Mouse (Mus musculus): ENCODE measurements around the gene Rpl7l1. TPM values are rescaled to one million over a fixed set of nuclear protein-coding genes. Genes with fewer than 3 reads are reported as not detected.

Rpl7l1 gene
- polyA plus RNA-seq, 1 experiment: 27.0 TPM

GRCm38 (mm10) chr17:46736160-46736559 lies 46.3 kb downstream of the Rpl7l1 start:
- DNase-seq (ENCODE audit: low read depth): no peak

GRCm38 (mm10) chr17:46735287-46735686 lies 47.2 kb downstream of the Rpl7l1 start:
- no peak for DNase-seq (ENCODE audit: low read depth)

DNA sequence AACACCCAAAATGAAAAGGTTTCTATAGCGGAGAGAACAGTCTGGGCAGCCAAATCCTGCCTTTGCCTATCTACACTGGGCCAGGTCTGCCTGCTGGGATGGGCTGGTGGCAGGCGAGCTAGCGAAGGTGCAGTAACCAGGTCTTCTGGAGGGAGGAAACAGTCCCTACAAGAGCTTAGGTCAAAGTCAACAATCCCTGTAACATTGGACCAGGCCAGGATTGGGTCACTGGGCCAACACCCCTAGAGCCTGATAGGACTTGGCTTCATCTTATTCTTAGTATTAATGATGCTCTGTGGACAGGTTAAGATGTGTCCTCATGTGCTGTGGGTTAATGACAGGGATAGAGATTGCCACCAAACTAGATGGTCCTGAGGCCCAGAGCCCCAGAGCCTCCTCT lies 48.4 kb downstream of the Rpl7l1 start:
- DNase-seq (ENCODE audit: low read depth): no peak

GRCm38 (mm10) chr17:46728904-46729318 lies 53.6 kb downstream of the Rpl7l1 start, which contains the start of gene Gnmt:
Gene Gnmt (minus strand): TSS chr17:46729168.
- DNase-seq (ENCODE audit: low read depth): no peak

DNA sequence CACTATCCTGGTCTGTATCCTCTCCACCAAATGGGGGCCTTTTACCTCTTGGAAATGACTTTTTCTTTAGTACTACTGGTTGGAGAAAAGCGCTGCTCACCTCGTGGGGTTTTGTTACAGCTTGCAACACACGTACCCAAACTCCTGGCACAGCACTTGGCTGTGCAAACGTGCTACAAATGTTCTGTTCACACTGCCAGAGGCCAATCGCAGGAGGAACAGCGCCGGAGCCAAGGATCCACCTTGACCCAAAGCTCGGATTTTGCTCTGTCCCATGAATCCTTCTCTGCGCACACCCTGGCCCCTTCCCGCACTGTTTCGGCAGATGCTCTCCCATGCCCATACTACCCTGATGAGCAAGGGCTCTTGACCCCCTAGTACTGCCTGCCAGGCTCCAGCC lies 54.0 kb downstream of the Rpl7l1 start:
- DNase-seq (ENCODE audit: low read depth): no peak

GRCm38 (mm10) chr17:46728021-46728420 lies 54.5 kb downstream of the Rpl7l1 start:
- no peak for DNase-seq (ENCODE audit: low read depth)

DNA sequence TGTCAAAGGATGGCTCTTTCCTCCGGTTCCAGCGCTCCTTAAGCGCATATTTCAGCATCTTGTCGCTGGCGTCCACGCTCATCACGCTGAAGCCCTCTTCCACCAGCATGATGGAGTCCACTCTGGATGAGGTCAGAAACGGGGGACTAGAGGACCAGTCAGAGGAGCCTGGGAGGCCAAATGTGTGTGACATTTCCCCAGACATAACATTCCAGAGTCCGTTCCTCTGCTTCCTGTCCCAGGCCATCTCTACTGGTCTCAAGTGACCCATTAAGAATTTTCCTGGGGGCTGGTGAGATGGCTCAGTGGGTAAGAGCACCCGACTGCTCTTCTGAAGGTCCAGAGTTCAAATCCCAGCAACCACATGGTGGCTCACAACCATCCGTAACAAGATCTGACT lies 55.2 kb downstream of the Rpl7l1 start:
- no peak for DNase-seq (ENCODE audit: low read depth)

DNA sequence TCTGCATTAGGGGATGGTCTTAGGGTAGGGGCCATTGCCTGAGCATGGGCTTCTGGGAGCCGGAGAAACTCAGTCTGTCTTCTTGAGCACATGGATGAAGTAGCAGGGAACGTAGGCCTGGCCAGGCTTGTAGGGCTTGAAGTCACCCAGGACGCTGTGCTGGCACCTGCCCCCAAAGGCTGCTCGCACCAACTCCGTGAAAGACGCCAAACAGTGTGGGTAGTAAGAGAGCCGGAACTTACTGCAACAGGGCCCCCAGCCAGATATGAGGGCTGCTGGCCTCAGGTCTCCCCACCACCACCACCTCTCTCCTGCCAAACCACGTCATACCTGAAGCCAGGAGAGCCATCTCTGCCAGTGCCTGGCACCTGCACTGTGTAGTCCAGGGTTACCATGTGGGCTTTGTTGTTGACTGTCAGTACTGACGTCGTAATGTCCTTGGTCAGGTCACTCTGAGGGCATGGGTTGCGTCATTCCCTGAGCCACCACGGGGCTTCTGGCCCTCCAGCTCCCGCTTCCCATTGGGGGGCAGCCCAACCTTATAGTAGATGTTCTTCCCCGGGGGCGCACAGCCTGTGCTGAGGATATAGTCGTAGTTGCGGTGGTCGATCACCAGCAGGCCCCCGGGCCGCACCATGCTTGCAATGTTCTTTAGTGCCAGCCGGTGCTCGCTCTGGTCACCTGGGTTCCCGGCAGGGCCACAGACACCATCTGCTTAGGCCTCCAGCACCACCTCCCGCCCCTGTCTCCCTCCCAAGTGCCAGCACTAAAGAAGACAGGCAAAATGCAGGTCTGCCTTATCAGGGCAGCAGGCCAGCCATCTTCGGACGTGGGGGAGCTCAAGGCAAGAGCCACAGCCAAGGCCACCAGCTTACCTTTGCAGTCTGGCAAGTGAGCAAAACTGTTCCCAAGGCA lies 56.5 kb downstream of the Rpl7l1 start:
- no peak for DNase-seq (ENCODE audit: low read depth)

- DNase-seq (ENCODE audit: low read depth): no peak
Measured at GRCm38 (mm10) chr17:46725273-46725672, 57.2 kb downstream of the Rpl7l1 start.

- no peak for DNase-seq (ENCODE audit: low read depth)
Measured at GRCm38 (mm10) chr17:46724477-46725084, 57.9 kb downstream of the Rpl7l1 start.

Other genes starting within 250 kb of the Rpl7l1 start
- gene Cul9, start 236.3 kb downstream of the Rpl7l1 start, polyA plus RNA-seq (2012; rRNA removed): 29.7 and 30.8 TPM in 2 replicates
- gene Srf, start 226.5 kb downstream of the Rpl7l1 start, polyA plus RNA-seq (2012; rRNA removed): 96.7 and 114 TPM in 2 replicates
- gene Ptk7, start 153.2 kb downstream of the Rpl7l1 start, polyA plus RNA-seq (2012; rRNA removed): 15.7 and 22.4 TPM in 2 replicates
- 20.2 and 20.7 TPM in 2 replicates for gene Klc4, start 136.7 kb downstream of the Rpl7l1 start, polyA plus RNA-seq (2012; rRNA removed)
- gene Mrpl2, start 136.4 kb downstream of the Rpl7l1 start, polyA plus RNA-seq (2012; rRNA removed): 60.3 and 67.8 TPM in 2 replicates
- gene Cul7, start 132.3 kb downstream of the Rpl7l1 start, polyA plus RNA-seq (2012; rRNA removed): 42.4 and 51.2 TPM in 2 replicates
- 32.6 and 33.5 TPM in 2 replicates for gene Rrp36, start 108.3 kb downstream of the Rpl7l1 start, polyA plus RNA-seq (2012; rRNA removed)
- 82.6 and 97.0 TPM in 2 replicates for gene Mea1, start 103.9 kb downstream of the Rpl7l1 start, polyA plus RNA-seq (2012; rRNA removed)
- gene Klhdc3, start 101.8 kb downstream of the Rpl7l1 start, polyA plus RNA-seq (2012; rRNA removed): 82.4 and 83.9 TPM in 2 replicates
- 44.3 and 44.5 TPM in 2 replicates for gene Ppp2r5d, start 77.6 kb downstream of the Rpl7l1 start, polyA plus RNA-seq (2012; rRNA removed)
- gene Pex6, start 71.2 kb downstream of the Rpl7l1 start, polyA plus RNA-seq (2012; rRNA removed): 39.0 and 42.4 TPM in 2 replicates
- 12.3 and 16.7 TPM in 2 replicates for gene Gnmt, start 53.5 kb downstream of the Rpl7l1 start, polyA plus RNA-seq (2012; rRNA removed)
- 59.9 and 60.0 TPM in 2 replicates for gene Cnpy3, start 30.5 kb downstream of the Rpl7l1 start, polyA plus RNA-seq (2012; rRNA removed)
- not detected in 2 replicates for gene Ptcra, start 19.0 kb downstream of the Rpl7l1 start, polyA plus RNA-seq (2012; rRNA removed)
- 177 and 185 TPM in 2 replicates for gene 2310039H08Rik, start 10.0 kb downstream of the Rpl7l1 start, polyA plus RNA-seq (2012; rRNA removed)
- gene Bicral, start 75.8 kb upstream of the Rpl7l1 start, polyA plus RNA-seq (2012; rRNA removed): 7.5 and 18.0 TPM in 2 replicates
- 25.3 and 29.6 TPM in 2 replicates for gene Tbcc, start 108.0 kb upstream of the Rpl7l1 start, polyA plus RNA-seq (2012; rRNA removed)
- not detected in 2 replicates for gene Prph2, start 127.8 kb upstream of the Rpl7l1 start, polyA plus RNA-seq (2012; rRNA removed)
- 31.2 and 33.3 TPM in 2 replicates for gene Ubr2, start 227.9 kb upstream of the Rpl7l1 start, polyA plus RNA-seq (2012; rRNA removed)

Measured in gonadal fat pad, adult 2 months (tissue).